Mouse (Mus musculus) liver, postnatal 0 days (tissue): Measurements from ENCODE around the gene Elavl4.

Experiments used
- CTCF ChIP-seq: sonication (generic); IDR thresholded peaks from 2 replicates; pipeline ENCODE4 v1.5.1; 2016; ENCODE audit warnings: antibody characterized with exemption, low read depth
- EP300 ChIP-seq: IDR thresholded peaks from 2 replicates; pipeline ENCODE4 v1.6.1; 2016; ENCODE audit warnings: antibody characterized with exemption, low read depth, mild to moderate bottlenecking

- TF ChIP-seq CTCF (no peak), EP300 (no peak)
These were observed 64.2 kb downstream of the Elavl4 start for GRCm38 (mm10) chr4:110287412-110288067.
